Mouse (Mus musculus): ENCODE measurements at regions not wholly inside any gene's neighbourhood (a gene's known extent, or its start where the extent isn't known, plus 50 kb on each side); places are given as distances from the start of the nearest gene placed in this dataset.
"Not testable (repeated sequence)": the region's sequence is repeated elsewhere in the genome, so short reads cannot be mapped to it uniquely, and the experiment has no call there.

GRCm38 (mm10) chr17:16918191-16918590, 145.7 kb upstream of the Zfp960 start:
- in situ Hi-C loops (cut with MboI, MseI), result no loop called here

GRCm38 (mm10) chr17:16926200-16926599, 137.7 kb upstream of the Zfp960 start:
- in situ Hi-C loops (cut with MboI, MseI), result loop anchor here (5.0 kb wide), 1 partner anchor 49 kb away; no protein-coding TSS in a partner anchor

- in situ Hi-C loops (cut with MboI, MseI), result loop anchor here (10.0 kb wide), 1 partner anchor 343 kb away; no protein-coding TSS in a partner anchor
These were observed 112.6 kb upstream of the Zfp960 start for GRCm38 (mm10) chr17:16951092-16952016.

GRCm38 (mm10) chr17:16952146-16952545, 111.8 kb upstream of the Zfp960 start:
- in situ Hi-C loops (cut with MboI, MseI), result loop anchor here (10.0 kb wide), 1 partner anchor 343 kb away; no protein-coding TSS in a partner anchor

- in situ Hi-C loops (cut with MboI, MseI), result not testable (repeated sequence)
These were observed 66.7 kb upstream of the Zfp960 start for GRCm38 (mm10) chr17:16997241-16997640.

- in situ Hi-C loops (cut with MboI, MseI), result not testable (repeated sequence)
These were observed 59.2 kb upstream of the Zfp960 start for GRCm38 (mm10) chr17:17004632-17005265.

- in situ Hi-C loops (cut with MboI, MseI), result not testable (repeated sequence)
These were observed 58.6 kb upstream of the Zfp960 start for GRCm38 (mm10) chr17:17005267-17005666.
